Mouse (Mus musculus) spleen, adult 10 weeks (tissue): ENCODE results near the gene Cmc1. TPM values are rescaled to one million over a fixed set of nuclear protein-coding genes. Genes with fewer than 3 reads are reported as not detected.

Source experiments
- polyA plus RNA-seq: library from polyadenylated mRNA; stranded (reverse); fragments of 350-450 nt; fragmentation: Illumina TruSeq; extraction: RNeasy Lipid Tissue Mini Kit (QIAGEN cat#74804); gene quantifications from one replicate; pipeline ENCODE4 v1.2.3, GENCODE M21; 2015; ENCODE audit warnings: low replicate concordance; ENCODE audit not compliant: insufficient read depth

Cmc1 gene
- polyA plus RNA-seq: 40.2 TPM

DNA sequence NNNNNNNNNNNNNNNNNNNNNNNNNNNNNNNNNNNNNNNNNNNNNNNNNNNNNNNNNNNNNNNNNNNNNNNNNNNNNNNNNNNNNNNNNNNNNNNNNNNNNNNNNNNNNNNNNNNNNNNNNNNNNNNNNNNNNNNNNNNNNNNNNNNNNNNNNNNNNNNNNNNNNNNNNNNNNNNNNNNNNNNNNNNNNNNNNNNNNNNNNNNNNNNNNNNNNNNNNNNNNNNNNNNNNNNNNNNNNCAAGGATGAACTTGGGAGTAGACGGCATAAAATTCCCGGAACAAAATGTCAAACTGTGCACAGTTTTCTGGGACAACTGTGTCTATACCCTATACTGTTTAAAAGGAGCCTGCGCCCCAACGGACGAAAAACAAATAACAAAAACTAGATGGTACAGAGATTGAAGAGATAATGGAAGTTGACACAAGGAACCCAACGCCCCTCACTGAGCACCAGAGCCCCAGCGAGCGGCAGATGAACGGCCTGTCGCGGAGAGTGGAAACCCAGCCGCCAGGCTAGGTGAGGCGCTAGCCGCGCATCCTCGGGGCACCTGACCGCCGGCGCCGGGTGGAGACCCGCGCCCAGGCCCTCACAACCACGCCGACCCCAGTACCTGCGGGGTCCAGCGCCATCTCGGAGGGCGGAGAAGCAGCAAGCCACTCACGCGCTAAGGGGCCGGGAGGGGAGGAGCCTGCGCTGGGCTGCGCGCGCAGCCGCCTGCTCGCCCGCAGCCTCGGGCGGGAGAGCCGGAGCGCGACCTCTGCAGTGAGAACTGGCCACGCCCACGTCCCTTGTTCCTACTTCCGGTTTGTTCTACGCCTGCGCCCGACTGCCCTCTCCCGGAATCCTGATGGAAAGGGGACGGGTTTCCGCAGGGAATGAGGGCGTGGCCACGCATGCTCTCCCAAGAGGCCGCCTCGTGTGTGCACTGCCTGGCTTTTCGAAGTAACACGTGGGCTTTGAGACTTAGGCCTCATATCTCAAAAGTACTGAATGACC is at the start of gene Cmc1:
TSS of gene Cmc1 (minus strand) at position 771 of the 996 bp plus-strand sequence.

DNA sequence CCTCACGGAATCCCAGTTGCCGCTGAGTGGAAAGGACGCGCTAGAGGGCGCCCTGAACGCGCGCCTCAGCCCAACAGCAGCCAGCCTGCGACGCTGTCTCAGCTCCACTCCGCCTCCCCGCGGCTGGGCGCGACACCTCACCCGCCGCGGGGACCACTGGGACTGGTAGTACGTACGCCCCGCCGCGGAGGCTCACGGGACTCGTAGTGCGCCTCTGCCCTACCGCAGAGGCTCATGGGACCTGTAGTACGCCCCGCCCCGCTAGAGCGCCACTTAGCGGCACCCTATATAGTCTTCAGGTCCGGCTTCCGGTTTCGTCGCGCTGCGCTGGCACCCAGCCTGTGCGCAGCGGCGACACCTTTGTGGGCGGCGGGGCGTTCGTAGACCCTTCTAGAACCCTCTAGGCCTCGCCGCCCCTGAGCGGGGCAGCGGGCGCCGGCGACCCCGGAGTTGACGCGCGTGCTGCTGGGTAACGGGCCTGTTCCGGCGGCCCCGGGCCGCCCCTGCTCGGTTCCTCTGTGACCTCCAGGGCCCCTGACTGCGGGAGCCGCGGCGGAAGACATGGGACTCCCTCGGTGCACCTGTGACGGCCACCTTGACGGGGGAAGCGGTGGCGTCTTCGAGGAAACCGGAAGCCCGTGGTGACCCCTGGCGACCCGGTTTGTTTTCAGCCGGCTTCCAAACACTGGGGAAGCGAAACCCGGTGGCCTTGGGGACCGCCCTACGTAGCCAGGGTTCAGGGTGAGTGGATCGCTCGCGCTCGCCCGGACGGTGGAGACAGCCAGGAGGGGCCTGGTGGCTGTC is 109.6 kb downstream of the Cmc1 start, which contains the start of gene Azi2:
TSS of gene Azi2 (plus strand) at position 282 of the 804 bp plus-strand sequence.

Other genes with a start within 250 kb of the Cmc1 start
- gene Azi2, start 109.7 kb downstream of the Cmc1 start, polyA plus RNA-seq: 126 TPM